Mouse (Mus musculus): ENCODE measurements around the gene Olfr818.
"Not testable (repeated sequence)": the region's sequence is repeated elsewhere in the genome, so short reads cannot be mapped to it uniquely, and the experiment has no call there.

Olfr818 gene

DNA sequence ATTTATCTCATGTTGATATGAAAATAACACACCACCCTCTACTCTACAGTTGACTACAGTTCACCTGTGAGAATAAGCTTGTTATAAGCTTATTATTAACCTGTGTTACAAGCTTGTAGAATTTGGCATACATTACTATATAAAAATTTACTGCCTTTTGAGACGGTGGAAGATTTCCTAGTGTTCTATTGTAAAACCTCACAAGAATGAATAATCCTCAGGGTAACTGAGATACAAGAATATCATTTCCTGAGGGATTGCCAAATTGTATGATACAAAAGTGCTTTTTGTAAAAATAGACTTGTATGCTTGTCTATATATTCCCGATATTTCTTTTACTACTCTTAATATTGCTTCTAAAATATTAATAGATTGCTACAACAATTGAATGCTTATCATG, at the start of gene Olfr818:
Gene Olfr818 (minus strand): TSS at position 101 of the 400 bp plus-strand sequence.
- in situ Hi-C loops (cut with MboI, MseI) = no loop called here

GRCm38 (mm10) chr10:129984962-129985361, 36.1 kb upstream of the Olfr818 start, which contains the start of gene Gm10310:
Gene Gm10310, minus strand, starts transcription at chr10:129985062.
- in situ Hi-C loops (cut with MboI, MseI) = not testable (repeated sequence)

GRCm38 (mm10) chr10:129981867-129982266, 33.0 kb upstream of the Olfr818 start:
- in situ Hi-C loops (cut with MboI, MseI) = not testable (repeated sequence)

DNA sequence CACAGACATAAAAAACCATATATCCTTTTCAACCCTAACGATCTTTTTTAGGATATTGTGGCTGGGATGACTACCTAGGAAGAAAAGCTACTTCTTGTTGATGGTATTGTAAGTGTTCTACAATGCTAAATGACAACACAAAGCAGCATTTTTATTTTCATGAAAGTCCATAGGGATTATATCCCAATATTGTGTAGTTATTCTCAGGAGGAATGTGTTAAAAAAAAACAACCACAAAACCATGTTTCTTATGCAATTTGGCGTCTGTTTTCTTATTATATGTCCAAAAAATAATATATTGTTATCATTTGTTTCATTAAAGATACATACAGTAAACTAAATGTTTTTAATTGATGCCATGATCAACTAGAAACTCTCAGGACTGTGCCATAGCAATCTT, 27.1 kb upstream of the Olfr818 start, which contains the start of gene Olfr247:
Gene Olfr247 (minus strand): TSS at position 101 of the 400 bp plus-strand sequence.
- in situ Hi-C loops (cut with MboI, MseI) = not testable (repeated sequence)

GRCm38 (mm10) chr10:129972994-129973393, 24.1 kb upstream of the Olfr818 start:
- in situ Hi-C loops (cut with MboI, MseI) = loop anchor here in 1 of 2 experiments (25.0 kb wide), 1 partner anchor 936 kb away; the partner anchor contains the start of genes Olfr764-ps1 and Olfr765

DNA sequence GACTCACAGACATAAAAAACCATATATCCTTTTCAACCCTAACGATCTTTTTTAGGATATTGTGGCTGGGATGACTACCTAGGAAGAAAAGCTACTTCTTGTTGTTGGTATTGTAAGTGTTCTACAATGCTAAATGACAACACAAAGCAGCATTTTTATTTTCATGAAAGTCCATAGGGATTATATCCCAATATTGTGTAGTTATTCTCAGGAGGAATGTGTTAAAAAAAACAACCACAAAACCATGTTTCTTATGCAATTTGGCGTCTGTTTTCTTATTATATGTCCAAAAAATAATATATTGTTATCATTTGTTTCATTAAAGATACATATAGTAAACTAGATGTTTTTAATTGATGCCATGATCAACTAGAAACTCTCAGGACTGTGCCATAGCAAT, 18.3 kb upstream of the Olfr818 start, which contains the start of gene Olfr819:
Gene Olfr819 (minus strand): TSS at position 101 of the 400 bp plus-strand sequence.
- in situ Hi-C loops (cut with MboI, MseI) = loop anchor here in 1 of 2 experiments (25.0 kb wide), 1 partner anchor 930 kb away; the partner anchor contains the start of genes Olfr764-ps1 and Olfr765

DNA sequence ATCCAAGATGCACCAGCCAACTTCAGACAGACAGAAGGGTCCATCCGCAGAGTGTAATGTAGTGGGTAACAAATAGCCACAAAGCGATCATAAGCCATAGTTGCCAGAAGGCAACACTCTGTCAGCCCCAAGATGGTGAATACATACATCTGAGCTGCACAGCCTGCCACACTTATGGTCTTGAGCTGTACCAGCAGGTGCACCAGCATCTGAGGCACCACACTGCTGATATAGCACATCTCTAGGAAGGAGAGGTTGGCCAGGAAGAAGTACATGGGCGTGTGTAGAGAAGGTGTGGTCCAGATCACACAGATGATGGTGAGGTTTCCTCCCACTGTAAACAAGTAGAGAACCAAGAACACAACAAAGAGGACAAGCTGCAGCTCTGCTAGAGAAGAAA, 17.3 kb upstream of the Olfr818 start:
- in situ Hi-C loops (cut with MboI, MseI) = loop anchor here in 1 of 2 experiments (25.0 kb wide), 1 partner anchor 929 kb away; the partner anchor contains the start of genes Olfr764-ps1 and Olfr765

GRCm38 (mm10) chr10:129915497-129915896, 33.4 kb downstream of the Olfr818 start, which contains the start of gene Olfr816:
Gene Olfr816, minus strand, starts transcription at chr10:129915597.
- in situ Hi-C loops (cut with MboI, MseI) = no loop called here

DNA sequence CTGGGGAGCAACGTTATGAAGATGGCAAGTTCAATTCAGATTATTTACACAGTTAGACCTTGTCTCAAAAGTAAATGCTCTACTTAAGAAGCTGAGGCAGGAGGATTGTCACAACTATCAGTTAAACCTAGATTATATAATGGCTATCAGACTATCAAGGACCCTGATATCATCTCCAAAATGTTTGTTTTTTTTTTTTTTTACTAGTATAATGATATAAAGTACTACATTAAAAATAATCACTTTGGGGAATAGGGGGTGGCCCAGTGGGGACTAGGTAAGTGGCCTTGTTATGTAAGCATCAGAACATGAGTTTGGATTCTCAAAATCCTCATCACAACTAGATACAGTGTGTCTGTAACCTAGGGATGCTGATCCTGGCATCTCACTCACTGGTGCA, 43.1 kb downstream of the Olfr818 start, which contains the start of gene Olfr815:
Gene Olfr815 (minus strand): TSS at position 101 of the 400 bp plus-strand sequence.
- in situ Hi-C loops (cut with MboI, MseI) = not testable (repeated sequence)

All from T-helper 17 cell (primary cell).